Mouse (Mus musculus) cortical plate, adult 2 months (tissue): Measurements from ENCODE around the gene Pgd. TPM values are rescaled to one million over a fixed set of nuclear protein-coding genes. Genes with fewer than 3 reads are reported as not detected.

Source experiments
- H3K27ac ChIP-seq: fragments of 200-500 bp; 2 replicates; pipeline ENCODE4 v1.5.1; 2012; ENCODE audit warnings: low read length, control low read depth, inconsistent platforms; ENCODE audit not compliant: insufficient read depth
- H3K4me1 ChIP-seq: fragments of 200-500 bp; 2 replicates; pipeline ENCODE4 v1.6.1; 2011; ENCODE audit warnings: low read length; ENCODE audit not compliant: control insufficient read depth, insufficient read depth
- H3K4me3 ChIP-seq: fragments of 200-500 bp; 2 replicates; pipeline ENCODE4 v1.5.1; 2011; ENCODE audit warnings: mild to moderate bottlenecking, low read length, control low read depth; ENCODE audit not compliant: insufficient read depth
- CTCF ChIP-seq: fragments of 200-500 bp; IDR thresholded peaks from 2 replicates; pipeline ENCODE4 v1.5.1; 2011; ENCODE audit warnings: mild to moderate bottlenecking, control low read depth, low read length; ENCODE audit not compliant: insufficient read depth; ENCODE audit errors: extremely low read depth
- POLR2A ChIP-seq: fragments of 200-500 bp; IDR thresholded peaks from 2 replicates; pipeline ENCODE4 v1.6.1; 2011; ENCODE audit warnings: mild to moderate bottlenecking, low read length, control low read depth; ENCODE audit not compliant: insufficient read depth; ENCODE audit errors: extremely low read depth
- polyA plus RNA-seq: library from polyadenylated mRNA; depleted of rRNA; stranded (reverse); fragments of >200 nt; gene quantifications from 2 replicates; pipeline ENCODE4 v1.2.3, GENCODE M21; 2012

The Pgd gene
- polyA plus RNA-seq, 1 experiment = 48.5 TPM

DNA sequence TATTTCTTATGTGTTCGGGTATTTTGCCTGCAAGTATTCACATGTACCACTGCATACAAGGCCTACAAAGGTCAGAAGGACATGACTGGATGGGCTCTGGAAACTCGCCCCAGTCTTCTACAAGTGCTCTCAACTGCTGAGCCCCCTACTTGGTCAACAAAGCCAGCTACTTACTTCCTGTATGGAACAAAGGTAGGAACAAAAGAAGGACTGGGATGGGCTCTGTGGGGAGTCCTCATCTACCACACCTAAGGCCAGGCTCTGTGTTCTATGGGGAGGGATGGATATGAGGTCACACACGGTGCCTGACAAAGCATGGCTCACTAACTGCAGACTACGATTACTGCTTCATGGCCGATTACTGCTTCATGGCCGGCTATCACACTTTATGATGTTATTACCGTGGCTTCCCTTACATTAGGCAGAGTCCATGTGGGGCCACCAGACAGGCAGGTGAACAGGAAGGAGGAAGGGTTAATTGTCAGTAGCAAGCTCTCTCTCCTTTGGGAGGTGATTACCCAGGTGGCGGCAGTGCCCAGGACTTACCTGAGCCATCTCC, 9.1 kb downstream of the Pgd start:
- no peak for TF ChIP-seq CTCF
- no peak for TF ChIP-seq POLR2A
- H3K4me1 ChIP-seq = no peaks in the 10 kb centered on the region
- no peak overlapping the region for H3K4me3 ChIP-seq
- H3K27ac ChIP-seq = no peak overlapping the region

GRCm38 (mm10) chr4:149155711-149156110, 10.9 kb downstream of the Pgd start:
- TF ChIP-seq CTCF = no peak
- TF ChIP-seq POLR2A = no peak
- Histone ChIP-seq H3K27ac (no peak overlapping the region), H3K4me1 (no peaks in the 10 kb centered on the region), H3K4me3 (no peak overlapping the region)

- no peak overlapping the region for H3K27ac ChIP-seq
- H3K4me1 ChIP-seq = no peaks in the 10 kb centered on the region
- H3K4me3 ChIP-seq = no peak overlapping the region
- TF ChIP-seq CTCF = no peak
- no peak for TF ChIP-seq POLR2A
These were observed 11.7 kb downstream of the Pgd start for GRCm38 (mm10) chr4:149154859-149155258.

- Histone ChIP-seq H3K4me3 (no peak overlapping the region), H3K4me1 (no peaks in the 10 kb centered on the region), H3K27ac (no peak overlapping the region)
- TF ChIP-seq CTCF = no peak
- no peak for TF ChIP-seq POLR2A
These were observed 15.8 kb downstream of the Pgd start for GRCm38 (mm10) chr4:149150721-149151120.

- H3K27ac ChIP-seq = no peak overlapping the region
- TF ChIP-seq POLR2A (no peak), CTCF (no peak)
- H3K4me3 ChIP-seq = no peak overlapping the region
- H3K4me1 ChIP-seq = no peaks in the 10 kb centered on the region
These were observed 16.3 kb downstream of the Pgd start for GRCm38 (mm10) chr4:149150256-149150655.

DNA sequence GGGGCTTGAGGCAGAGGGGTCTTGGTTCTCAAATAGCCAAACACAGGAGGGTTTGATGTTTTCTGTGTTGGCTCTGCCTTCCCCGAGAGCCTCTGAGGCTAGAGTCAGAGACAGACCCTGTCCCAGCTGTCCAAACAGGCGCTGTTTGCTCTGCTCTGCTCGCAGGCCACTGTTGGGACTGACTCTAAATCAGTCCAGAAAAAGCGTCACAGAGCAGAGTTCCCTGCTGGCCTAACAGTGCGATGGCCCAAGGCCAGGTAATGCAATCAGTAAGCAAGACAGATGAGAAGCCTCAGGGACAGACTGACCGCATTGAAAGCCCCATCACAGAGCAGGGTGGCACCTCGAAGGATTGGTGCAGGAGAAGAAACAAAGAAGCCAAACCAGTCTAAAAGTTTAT, 17.0 kb downstream of the Pgd start:
- no peak overlapping the region for H3K27ac ChIP-seq
- TF ChIP-seq POLR2A = no peak
- no peaks in the 10 kb centered on the region for H3K4me1 ChIP-seq
- H3K4me3 ChIP-seq = no peak overlapping the region

GRCm38 (mm10) chr4:149149196-149149595, 17.4 kb downstream of the Pgd start:
- no peak overlapping the region for H3K4me3 ChIP-seq
- no peak for TF ChIP-seq POLR2A
- TF ChIP-seq CTCF = no peak
- H3K4me1 ChIP-seq = no peaks in the 10 kb centered on the region
- no peak overlapping the region for H3K27ac ChIP-seq

GRCm38 (mm10) chr4:149148084-149148483, 18.5 kb downstream of the Pgd start:
- TF ChIP-seq POLR2A (no peak), CTCF (no peak)
- H3K27ac ChIP-seq = no peak overlapping the region
- no peaks in the 10 kb centered on the region for H3K4me1 ChIP-seq
- H3K4me3 ChIP-seq = no peak overlapping the region

DNA sequence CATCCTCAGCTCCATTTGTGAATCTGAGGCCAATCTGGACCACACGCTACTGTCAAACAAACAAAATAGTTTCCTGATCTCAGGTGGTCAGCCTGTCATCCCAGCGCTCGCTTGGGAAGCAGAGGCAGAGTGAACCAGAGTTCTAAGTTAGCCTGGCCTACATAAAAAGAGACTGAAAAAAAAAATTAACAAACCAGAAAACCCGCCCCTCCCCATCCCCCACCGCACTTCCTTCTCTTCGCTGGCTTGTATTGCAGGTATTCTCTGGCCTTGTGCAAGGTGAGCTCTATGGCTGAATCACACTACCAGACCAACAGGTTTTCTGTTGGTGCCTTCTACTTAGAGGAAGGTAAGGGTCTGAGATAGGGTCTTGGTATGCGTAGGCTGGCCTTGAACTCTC, 19.0 kb downstream of the Pgd start:
- TF ChIP-seq CTCF = no peak
- TF ChIP-seq POLR2A = no peak
- Histone ChIP-seq H3K4me1 (no peaks in the 10 kb centered on the region), H3K27ac (no peak overlapping the region), H3K4me3 (no peak overlapping the region)

DNA sequence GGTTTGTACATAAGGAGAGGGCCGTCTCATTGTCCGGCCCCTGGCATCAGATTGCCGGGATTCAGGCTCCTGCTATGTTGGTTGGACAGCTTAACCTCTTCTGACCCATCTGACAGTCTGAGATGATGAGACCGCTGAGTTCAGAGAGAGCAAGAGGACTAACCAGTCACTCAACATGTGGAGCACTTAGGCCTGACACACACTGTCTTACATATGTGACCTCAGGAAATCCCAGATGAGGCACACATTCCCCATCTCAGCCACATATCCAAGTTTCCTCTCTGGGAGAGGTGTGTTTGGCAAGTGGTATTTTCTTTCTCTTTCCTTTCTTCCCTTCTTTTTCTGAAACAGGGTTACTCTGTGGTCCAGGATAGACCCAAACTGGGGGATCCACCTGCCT, 21.4 kb downstream of the Pgd start:
- H3K27ac ChIP-seq = no peak overlapping the region
- TF ChIP-seq POLR2A = no peak
- no peak for TF ChIP-seq CTCF

More for the DNA sequence above, 21.4 kb downstream of the Pgd start:
- Histone ChIP-seq H3K4me3 (no peak overlapping the region), H3K4me1 (no peaks in the 10 kb centered on the region)
